Mouse (Mus musculus) intestine, embryonic 14.5 days (tissue): Measurements from ENCODE around the gene Il9. TPM values are rescaled to one million over a fixed set of nuclear protein-coding genes. Genes with fewer than 3 reads are reported as not detected.

Experiments used
- ATAC-seq: fragments of 200-750 bp; cut with Nextera tagmentation; replicated peaks from 2 replicates; pipeline ENCODE4 v1.8.0; 2017; ENCODE audit warnings: low read depth, moderate number of reproducible peaks, moderate TSS enrichment, moderate library complexity; ENCODE audit not compliant: low FRiP score, low TSS enrichment
- DNase-seq: peaks from one replicate; pipeline ENCODE4 v3.0.0-alpha.2; 2018; ENCODE audit warnings: low spot score
- H3K27ac ChIP-seq: fragments of 300-500 bp; sonication (generic); 2 replicates; pipeline ENCODE4 v1.5.1; 2014; ENCODE audit warnings: low read depth, mild to moderate bottlenecking, control low read depth
- H3K27me3 ChIP-seq: fragments of 300-500 bp; sonication (generic); replicated peaks from 2 replicates; pipeline ENCODE4 v1.6.1; 2014; ENCODE audit warnings: low read length, control low read depth; ENCODE audit not compliant: control insufficient read depth, insufficient read depth
- H3K36me3 ChIP-seq: fragments of 300-500 bp; sonication (generic); 2 replicates; pipeline ENCODE4 v1.6.1; 2014; ENCODE audit warnings: low read length, control low read depth; ENCODE audit not compliant: control insufficient read depth, insufficient read depth
- H3K4me1 ChIP-seq: fragments of 300-500 bp; sonication (generic); replicated peaks from 2 replicates; pipeline ENCODE4 v1.6.1; 2014; ENCODE audit warnings: low read length, control low read depth, mixed read lengths; ENCODE audit not compliant: control insufficient read depth, insufficient read depth
- H3K4me2 ChIP-seq: fragments of 300-500 bp; sonication (generic); 2 replicates; pipeline ENCODE4 v1.6.1; 2014; ENCODE audit warnings: low read length
- H3K4me3 ChIP-seq: fragments of 300-500 bp; sonication (generic); 2 replicates; pipeline ENCODE4 v1.5.1; 2014; ENCODE audit warnings: low read depth, low read length, control low read depth, mixed read lengths
- H3K9ac ChIP-seq: fragments of 300-500 bp; sonication (generic); 2 replicates; pipeline ENCODE4 v1.6.1; 2014; ENCODE audit warnings: mild to moderate bottlenecking, low read length
- H3K9me3 ChIP-seq: fragments of 300-500 bp; sonication (generic); 2 replicates; pipeline ENCODE4 v1.6.1; 2016; ENCODE audit warnings: low read length, control low read depth; ENCODE audit not compliant: control insufficient read depth
- WGBS: fragments of 180-500 bp; shearing (Covaris S2); extraction: QIAGEN DNeasy Blood & Tissue Kit; methylation state at CpG from one replicate; pipeline ENCODE4 v1.1.7; 2014; 5-methylcytosine and 5-hydroxymethylcytosine counted together
- polyA plus RNA-seq: library from polyadenylated mRNA; unstranded; fragments of >200 nt; fragmentation: Nextera tagmentation; extraction: Ambion mirVana; gene quantifications from 2 replicates; pipeline ENCODE4 v1.2.1, GENCODE M21; 2014

The Il9 gene
- not detected in 2 replicates for polyA plus RNA-seq

GRCm38 (mm10) chr13:56482146-56482545 lies at the start of gene Il9:
Gene Il9, minus strand, starts transcription at chr13:56482246.
- H3K36me3 ChIP-seq: no peaks in the 10 kb centered on the region
- H3K9ac ChIP-seq: no peak within 1 kb of the TSS
- H3K4me1 ChIP-seq: no peaks in the 10 kb centered on the region
- no peak for ATAC-seq
- 78% methylated on average over 3 of the region's 3 CpGs for WGBS
- H3K4me3 ChIP-seq: no peak within 1 kb of the TSS
- H3K4me2 ChIP-seq: no peak within 1 kb of the TSS
- no peaks in the 10 kb centered on the region for H3K9me3 ChIP-seq
- H3K27ac ChIP-seq: no peak within 1 kb of the TSS
- H3K27me3 ChIP-seq: no peaks in the 10 kb centered on the region
- DNase-seq: no peak

- DNase-seq: no peak
- 48% methylated on average over 8 of the region's 8 CpGs for WGBS
These were observed 47.6 kb upstream of the Il9 start for GRCm38 (mm10) chr13:56529685-56530084.

GRCm38 (mm10) chr13:56529031-56529430 lies 47.0 kb upstream of the Il9 start:
- ATAC-seq: no peak
- Histone ChIP-seq H3K4me3 (no peak overlapping the region), H3K27me3 (no peaks in the 10 kb centered on the region)

More at GRCm38 (mm10) chr13:56529685-56530084, 47.6 kb upstream of the Il9 start:
- Histone ChIP-seq H3K4me2 (no peak overlapping the region), H3K27ac (no peak overlapping the region), H3K9me3 (peaks cover 10% of the 10 kb centered on the region), H3K9ac (no peak overlapping the region), H3K4me3 (no peak overlapping the region), H3K27me3 (no peaks in the 10 kb centered on the region), H3K36me3 (no peaks in the 10 kb centered on the region), H3K4me1 (no peaks in the 10 kb centered on the region)
- no peak for ATAC-seq

GRCm38 (mm10) chr13:56528281-56528680 lies 46.2 kb upstream of the Il9 start:
- H3K27ac ChIP-seq: no peak overlapping the region
- H3K9ac ChIP-seq: no peak overlapping the region
- no peaks in the 10 kb centered on the region for H3K27me3 ChIP-seq
- no peak overlapping the region for H3K4me2 ChIP-seq
- no peak overlapping the region for H3K4me3 ChIP-seq
- H3K9me3 ChIP-seq: no peaks in the 10 kb centered on the region; the same call in 1 of the 2 replicates
- no peaks in the 10 kb centered on the region for H3K36me3 ChIP-seq
- ATAC-seq: no peak
- no peaks in the 10 kb centered on the region for H3K4me1 ChIP-seq
- WGBS: 89% methylated on average over 11 of the region's 11 CpGs
- no peak for DNase-seq

More at GRCm38 (mm10) chr13:56529031-56529430, 47.0 kb upstream of the Il9 start:
- Histone ChIP-seq H3K9me3 (peaks cover 6% of the 10 kb centered on the region), H3K27ac (no peak overlapping the region), H3K36me3 (no peaks in the 10 kb centered on the region), H3K9ac (no peak overlapping the region), H3K4me2 (no peak overlapping the region), H3K4me1 (no peaks in the 10 kb centered on the region)
- WGBS: 65% methylated on average over 4 of the region's 4 CpGs
- no peak for DNase-seq

- no peak for ATAC-seq
- Histone ChIP-seq H3K9me3 (no peaks in the 10 kb centered on the region), H3K4me2 (no peak overlapping the region), H3K27me3 (no peaks in the 10 kb centered on the region), H3K4me3 (no peak overlapping the region), H3K9ac (no peak overlapping the region), H3K4me1 (no peaks in the 10 kb centered on the region), H3K27ac (no peak overlapping the region), H3K36me3 (no peaks in the 10 kb centered on the region)
- 94% methylated on average over 7 of the region's 7 CpGs for WGBS
- DNase-seq: no peak
These were observed 45.8 kb upstream of the Il9 start for GRCm38 (mm10) chr13:56527846-56528245.

GRCm38 (mm10) chr13:56526871-56527270 lies 44.8 kb upstream of the Il9 start:
- Histone ChIP-seq H3K4me3 (no peak overlapping the region), H3K9me3 (no peaks in the 10 kb centered on the region), H3K27ac (no peak overlapping the region), H3K9ac (no peak overlapping the region), H3K36me3 (no peaks in the 10 kb centered on the region), H3K27me3 (no peaks in the 10 kb centered on the region), H3K4me1 (no peaks in the 10 kb centered on the region), H3K4me2 (no peak overlapping the region)
- 52% methylated on average over 12 of the region's 12 CpGs for WGBS
- ATAC-seq (no peak), DNase-seq (no peak)

GRCm38 (mm10) chr13:56522821-56523167 lies 40.7 kb upstream of the Il9 start:
- peak overlapping the region; percentile 56 for H3K9ac ChIP-seq
- no peaks in the 10 kb centered on the region for H3K4me1 ChIP-seq
- no peaks in the 10 kb centered on the region for H3K27me3 ChIP-seq
- H3K4me2 ChIP-seq: peak overlapping the region; percentile 94
- ATAC-seq (no peak; the same call in 1 of the 2 replicates), DNase-seq (no peak)
- no peak overlapping the region; the same call in 1 of the 2 replicates for H3K27ac ChIP-seq
- H3K36me3 ChIP-seq: no peaks in the 10 kb centered on the region
- peak overlapping the region; percentile 64 for H3K4me3 ChIP-seq
- WGBS: 4% methylated on average over 8 of the region's 8 CpGs
- no peaks in the 10 kb centered on the region for H3K9me3 ChIP-seq

GRCm38 (mm10) chr13:56522081-56522820 lies 40.2 kb upstream of the Il9 start, which contains the start of gene Fbxl21:
Gene Fbxl21, plus strand, starts transcription at chr13:56522472.
- Histone ChIP-seq H3K9ac (peak within 1 kb of the TSS; percentile 56), H3K36me3 (no peaks in the 10 kb centered on the region), H3K4me2 (peak within 1 kb of the TSS; percentile 94), H3K9me3 (no peaks in the 10 kb centered on the region), H3K4me1 (no peaks in the 10 kb centered on the region), H3K4me3 (peak within 1 kb of the TSS; percentile 64), H3K27ac (no peak within 1 kb of the TSS; the same call in 1 of the 2 replicates), H3K27me3 (no peaks in the 10 kb centered on the region)
- ATAC-seq (peak; percentile 99), DNase-seq (peak; percentile 97)
- 1% methylated on average over 56 of the region's 56 CpGs for WGBS

- no peak for DNase-seq
These were observed 34.8 kb upstream of the Il9 start for GRCm38 (mm10) chr13:56516816-56517215.

More at GRCm38 (mm10) chr13:56516816-56517215, 34.8 kb upstream of the Il9 start:
- no peaks in the 10 kb centered on the region for H3K9me3 ChIP-seq
- no peak overlapping the region for H3K4me3 ChIP-seq
- H3K27ac ChIP-seq: no peak overlapping the region
- ATAC-seq: no peak
- no peaks in the 10 kb centered on the region for H3K27me3 ChIP-seq
- 64% methylated on average over 7 of the region's 7 CpGs for WGBS
- no peaks in the 10 kb centered on the region for H3K4me1 ChIP-seq
- no peak overlapping the region for H3K4me2 ChIP-seq
- H3K9ac ChIP-seq: no peak overlapping the region
- no peaks in the 10 kb centered on the region for H3K36me3 ChIP-seq
